Mouse (Mus musculus) gastrocnemius, postnatal 25 days (tissue): ENCODE measurements around the gene Sav1. TPM values are rescaled to one million over a fixed set of nuclear protein-coding genes. Genes with fewer than 3 reads are reported as not detected.

Experiments used
- DNase-seq: peaks from one replicate; pipeline ENCODE4 v3.0.0; 2022
- total RNA-seq, 2 experiments: library from RNA; stranded (reverse); gene quantifications; 1 replicate in 1 of 2; 2 replicates in 1 of 2; pipeline ENCODE4 v1.2.3; 2021

The Sav1 gene
- total RNA-seq, 2 experiments from 2014 or later = 32.6 to 39.0 TPM

DNA sequence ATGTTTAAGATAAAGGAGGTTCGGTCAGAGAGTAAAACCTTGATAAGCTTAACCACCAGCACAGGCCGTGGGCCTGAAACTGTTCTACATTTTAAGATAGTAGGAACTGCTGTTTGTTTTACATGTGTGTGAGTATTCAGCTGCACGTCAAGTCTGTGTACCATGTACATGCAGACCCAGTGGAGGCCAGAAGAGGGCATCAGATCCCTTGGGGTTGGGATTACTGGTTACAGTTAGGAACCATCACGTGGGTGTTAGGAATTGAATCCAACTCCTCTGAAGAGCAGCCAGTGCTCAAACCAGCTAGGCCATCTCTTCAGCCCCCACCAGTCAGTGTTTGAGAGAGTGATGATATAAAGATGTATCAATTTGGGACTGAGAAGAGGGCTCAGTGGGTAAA lies 24.3 kb downstream of the Sav1 start:
- peak; percentile 53 for DNase-seq

DNA sequence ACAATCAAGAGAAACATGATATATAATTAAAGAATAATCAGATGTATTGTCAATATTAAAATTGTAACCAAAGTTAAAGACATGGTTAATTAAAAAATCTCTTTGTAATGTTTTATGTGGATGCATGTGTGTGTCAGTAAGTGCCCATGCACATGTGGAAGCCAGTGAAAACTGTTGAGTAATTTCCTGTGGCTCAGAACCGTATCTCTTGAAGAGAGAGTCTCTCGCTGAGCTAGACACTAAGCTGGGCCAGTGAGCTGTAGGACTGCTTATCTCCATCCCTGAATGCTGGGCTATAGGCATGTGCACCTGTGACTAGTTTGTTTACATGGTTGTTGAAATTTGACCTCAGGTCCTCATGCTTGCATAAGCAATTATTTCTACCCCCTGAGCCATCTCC lies 29.4 kb downstream of the Sav1 start:
- no peak for DNase-seq

DNA sequence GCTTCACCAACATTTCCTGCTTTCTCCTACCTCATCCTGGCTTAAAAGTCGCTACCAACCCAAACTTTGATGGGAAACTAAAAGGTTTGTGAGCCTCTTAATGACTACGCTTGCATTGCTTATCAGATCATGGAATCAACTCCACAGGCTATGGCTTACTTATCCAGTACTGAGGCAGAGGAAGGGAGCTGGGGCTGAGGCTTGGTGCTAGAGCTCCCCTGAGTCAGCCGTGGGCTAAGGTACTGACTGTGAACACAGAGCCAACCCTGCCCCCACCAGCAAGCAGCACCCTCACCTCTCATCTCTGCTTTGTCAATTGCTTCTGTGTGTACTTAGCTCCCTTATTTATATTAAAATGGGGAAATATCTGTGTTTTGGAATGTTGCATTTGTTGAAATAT lies 39.3 kb downstream of the Sav1 start:
- no peak for DNase-seq

DNA sequence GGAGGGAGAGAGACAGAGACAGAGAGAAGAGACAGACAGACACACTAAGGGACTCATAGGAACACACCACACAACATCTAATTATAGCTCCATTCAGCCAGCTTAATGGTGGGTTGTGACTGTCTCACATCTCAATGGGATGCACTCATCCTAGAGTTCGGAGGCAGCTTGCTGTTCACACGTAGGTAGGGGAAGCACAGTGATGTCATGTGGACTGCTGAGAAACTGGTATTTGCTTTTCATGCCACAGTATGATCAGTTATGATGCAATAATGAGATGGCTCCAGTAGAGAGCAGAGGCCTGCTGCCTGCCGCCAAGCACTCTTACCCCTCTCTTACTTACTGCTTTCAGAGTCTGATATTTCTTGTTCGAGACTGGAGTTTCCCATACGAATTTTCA lies 40.9 kb downstream of the Sav1 start:
- DNase-seq = no peak

DNA sequence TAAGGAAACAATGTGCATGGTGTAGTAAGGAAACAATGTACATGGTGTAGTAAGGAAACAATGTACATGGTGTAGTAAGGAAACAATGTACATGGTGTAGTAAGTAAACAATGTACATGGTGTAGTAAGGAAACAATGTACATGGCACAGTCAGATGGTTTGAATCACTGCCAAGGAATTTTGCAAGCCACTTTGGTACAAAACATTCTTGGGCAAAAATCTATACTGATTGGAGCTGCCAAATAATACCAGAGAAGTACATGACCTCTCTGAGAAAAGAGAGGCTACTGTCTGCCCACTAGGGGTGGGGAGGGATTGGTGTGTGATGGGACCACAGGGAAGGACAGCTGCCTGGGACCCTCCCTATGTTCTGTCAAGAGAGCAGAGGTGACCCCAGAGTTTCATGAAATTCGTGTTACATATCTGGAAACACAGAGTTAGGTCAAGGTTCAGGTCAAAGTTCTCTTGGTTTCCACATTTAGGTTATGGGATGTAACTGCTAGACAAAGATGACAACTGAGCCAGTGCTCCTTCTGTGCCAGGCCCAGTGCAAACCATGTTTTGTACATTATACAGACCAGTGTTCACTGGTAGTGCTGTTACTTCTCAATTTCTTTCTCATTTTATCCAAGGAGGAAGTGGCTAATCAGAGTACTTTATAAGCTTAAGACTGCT lies 45.0 kb downstream of the Sav1 start:
- DNase-seq = no peak

DNA sequence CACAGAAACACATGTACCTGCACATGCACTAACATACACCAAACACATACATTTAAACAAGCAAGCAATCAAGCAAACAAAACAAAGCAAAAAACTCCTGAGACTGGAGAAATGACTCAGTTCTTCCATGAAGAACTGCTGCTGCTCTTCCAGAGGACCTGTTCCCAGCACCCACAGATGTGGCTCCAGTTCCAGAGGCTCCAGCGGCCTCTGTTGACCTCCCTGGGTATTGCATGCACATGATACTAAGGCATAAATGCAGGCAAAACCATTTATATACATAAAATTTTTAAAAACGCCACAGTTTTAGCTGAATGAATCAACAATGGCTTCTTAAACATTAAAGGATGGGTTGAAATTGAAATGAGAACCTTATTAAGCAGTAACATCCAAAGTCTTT lies 47.5 kb downstream of the Sav1 start:
- DNase-seq = no peak

DNA sequence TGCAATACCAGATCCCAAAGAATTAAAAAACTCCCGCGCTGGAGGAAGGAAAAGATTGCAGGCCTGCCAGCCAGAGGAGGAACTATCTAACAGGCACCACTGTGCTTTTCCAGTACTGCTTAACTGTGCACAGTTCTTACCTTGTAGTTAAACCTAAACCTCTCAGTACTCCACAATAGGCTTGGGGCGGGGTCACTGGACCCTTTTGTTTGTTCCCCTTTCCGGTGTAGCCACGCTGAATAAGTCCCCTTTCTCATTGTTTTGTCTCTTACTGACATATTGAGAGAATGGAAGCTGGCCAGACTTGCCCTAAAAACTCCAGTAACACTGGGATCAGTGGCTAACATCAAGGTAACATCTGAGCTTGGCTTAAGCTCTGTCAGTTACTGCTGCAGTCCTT lies 49.1 kb downstream of the Sav1 start:
- no peak for DNase-seq

DNA sequence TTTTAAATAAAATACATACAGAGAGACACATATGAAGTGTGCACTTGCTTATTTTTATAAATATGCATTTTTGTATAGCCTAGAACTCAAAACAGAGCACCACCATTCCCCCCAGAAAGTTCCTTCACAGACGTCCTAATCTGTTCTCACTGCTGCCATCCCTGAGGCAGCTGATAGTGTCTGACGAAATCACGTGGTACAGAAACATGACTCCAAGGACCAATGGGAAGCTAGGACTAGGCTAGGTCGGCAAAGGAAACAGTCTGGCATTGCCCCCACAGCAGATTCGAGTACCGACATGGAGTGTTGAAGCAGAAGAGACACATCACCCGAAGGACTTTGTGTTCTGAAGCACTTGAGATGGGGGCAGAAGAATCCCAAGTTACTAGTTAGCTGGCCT lies 60.1 kb downstream of the Sav1 start:
- no peak for DNase-seq

DNA sequence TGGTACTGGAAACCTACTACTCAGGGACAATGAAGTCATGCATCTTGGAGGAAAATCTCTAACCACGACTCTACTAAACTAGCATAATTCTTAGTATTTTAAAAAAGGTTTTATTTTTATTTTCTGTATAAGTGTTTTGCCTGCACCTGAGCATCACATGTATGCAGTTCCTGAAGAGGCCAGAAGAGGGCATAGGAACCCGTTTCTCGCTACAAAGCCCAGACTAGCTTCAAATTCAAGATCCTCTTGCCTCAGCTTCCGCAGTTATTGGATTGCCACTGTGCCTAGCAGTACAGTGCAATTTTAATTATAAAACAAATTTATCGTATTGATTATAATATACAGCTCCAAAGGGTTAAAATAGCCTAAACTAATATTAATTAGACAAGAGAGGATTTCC lies 62.8 kb downstream of the Sav1 start:
- DNase-seq = no peak

DNA sequence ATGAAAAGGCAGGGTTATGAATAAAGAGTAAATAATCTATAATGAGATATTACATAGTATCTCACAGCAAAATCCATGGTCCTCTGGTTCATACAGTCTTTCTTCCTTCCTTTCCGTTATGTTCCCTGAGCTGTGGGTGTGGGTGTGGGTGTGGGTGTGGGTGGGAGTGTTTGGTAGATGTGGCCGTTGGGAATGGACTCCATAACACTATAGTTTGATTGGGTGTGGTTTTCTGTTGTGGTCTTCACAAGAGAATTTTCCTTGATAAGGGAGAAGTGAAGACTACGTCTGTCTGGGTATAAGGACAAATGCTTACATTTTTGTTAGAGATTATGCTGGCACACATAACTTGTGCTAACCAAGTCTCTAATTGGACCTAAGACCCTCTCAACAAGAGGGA lies 63.2 kb downstream of the Sav1 start:
- no peak for DNase-seq

DNA sequence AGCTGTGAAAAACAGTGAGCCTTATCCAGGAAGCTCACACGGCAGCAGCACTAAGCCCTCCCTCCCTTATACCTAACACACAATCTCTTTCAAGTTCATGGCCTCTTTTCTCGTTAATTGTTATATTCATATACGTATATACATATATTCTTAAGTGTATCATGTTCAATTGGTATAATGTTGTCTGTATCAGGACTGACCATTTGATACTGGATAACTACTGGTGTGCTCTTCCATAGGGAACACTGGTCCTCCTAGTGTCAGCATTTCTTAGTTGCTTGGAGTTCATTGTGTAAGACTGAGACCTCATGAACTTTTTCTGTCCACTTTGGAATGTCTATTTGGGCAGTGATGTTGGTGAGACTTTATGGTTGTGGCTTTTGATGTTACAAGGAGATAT lies 63.7 kb downstream of the Sav1 start:
- no peak for DNase-seq

DNA sequence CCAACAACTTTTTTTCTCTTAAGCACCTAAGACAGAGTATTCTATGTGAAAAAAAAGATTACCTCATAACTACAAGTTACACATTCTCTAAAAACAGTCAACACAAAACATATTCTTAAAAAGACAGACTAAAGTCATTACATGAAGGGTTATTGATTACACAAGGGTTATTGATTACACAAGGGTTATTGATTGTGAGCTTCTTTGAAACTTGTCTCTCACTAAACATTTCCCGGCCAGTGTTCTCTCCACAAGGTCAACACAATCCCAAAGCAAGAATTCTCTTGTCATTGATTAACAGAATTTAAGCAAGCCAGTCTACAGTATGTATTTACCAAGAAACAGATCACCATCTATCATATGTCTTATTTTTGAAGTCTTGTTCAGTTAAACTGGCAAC lies 64.7 kb downstream of the Sav1 start:
- no peak for DNase-seq

DNA sequence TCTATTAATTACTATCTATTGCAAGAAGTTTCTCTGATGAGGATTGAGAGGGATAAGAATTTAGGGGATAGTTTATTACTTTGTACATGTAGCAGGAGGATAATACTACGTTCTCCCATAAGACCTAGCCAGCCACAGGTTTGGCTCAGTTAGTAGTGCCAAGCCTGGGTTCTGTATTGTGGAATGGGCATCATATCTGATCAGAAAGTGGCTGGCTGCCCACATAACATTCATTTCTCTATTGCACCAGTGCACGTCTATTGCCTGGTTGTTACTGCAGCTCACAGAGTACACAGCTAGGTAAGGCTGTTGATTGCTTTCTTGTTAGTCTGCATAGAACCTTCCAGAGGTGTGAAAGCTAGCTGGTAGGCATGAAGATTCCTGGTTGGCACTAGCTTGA lies 68.9 kb downstream of the Sav1 start:
- no peak for DNase-seq

Other genes starting within 250 kb of the Sav1 start
- gene Cdkl1, start 195.7 kb downstream of the Sav1 start, total RNA-seq = under 1 TPM; 0.54 to 0.56 TPM
- 1 to 10 TPM; 1.7 to 2.4 TPM for gene Atl1, start 94.4 kb downstream of the Sav1 start, total RNA-seq
- 10 to 100 TPM; 19.2 to 20.4 TPM for gene Map4k5, start 93.8 kb downstream of the Sav1 start, total RNA-seq
- gene Nin, start 126.7 kb upstream of the Sav1 start, total RNA-seq = 10 to 100 TPM; 20.4 to 20.9 TPM
- gene Abhd12b, start 167.1 kb upstream of the Sav1 start, total RNA-seq = not detected
- gene Pygl, start 244.5 kb upstream of the Sav1 start, total RNA-seq = 1 to 10 TPM in 1 of 2 experiments, under 1 TPM in 1; 0.82 to 6.1 TPM